Mouse (Mus musculus) kidney, adult 2 months (tissue): Measurements from ENCODE around the gene Laptm5.

Experiments
- CTCF ChIP-seq: fragments of 200-500 bp; conservative IDR thresholded peaks from 2 replicates; pipeline ENCODE4 v1.5.1; 2011; ENCODE audit warnings: low read depth, mild to moderate bottlenecking, control low read depth, low read length, moderate library complexity, mixed read lengths; ENCODE audit not compliant: insufficient read depth, insufficient read length
- POLR2A ChIP-seq: fragments of 200-500 bp; IDR thresholded peaks from one replicate; pipeline ENCODE4 v1.6.1; 2011; ENCODE audit warnings: low read depth, low read length, control low read depth

DNA sequence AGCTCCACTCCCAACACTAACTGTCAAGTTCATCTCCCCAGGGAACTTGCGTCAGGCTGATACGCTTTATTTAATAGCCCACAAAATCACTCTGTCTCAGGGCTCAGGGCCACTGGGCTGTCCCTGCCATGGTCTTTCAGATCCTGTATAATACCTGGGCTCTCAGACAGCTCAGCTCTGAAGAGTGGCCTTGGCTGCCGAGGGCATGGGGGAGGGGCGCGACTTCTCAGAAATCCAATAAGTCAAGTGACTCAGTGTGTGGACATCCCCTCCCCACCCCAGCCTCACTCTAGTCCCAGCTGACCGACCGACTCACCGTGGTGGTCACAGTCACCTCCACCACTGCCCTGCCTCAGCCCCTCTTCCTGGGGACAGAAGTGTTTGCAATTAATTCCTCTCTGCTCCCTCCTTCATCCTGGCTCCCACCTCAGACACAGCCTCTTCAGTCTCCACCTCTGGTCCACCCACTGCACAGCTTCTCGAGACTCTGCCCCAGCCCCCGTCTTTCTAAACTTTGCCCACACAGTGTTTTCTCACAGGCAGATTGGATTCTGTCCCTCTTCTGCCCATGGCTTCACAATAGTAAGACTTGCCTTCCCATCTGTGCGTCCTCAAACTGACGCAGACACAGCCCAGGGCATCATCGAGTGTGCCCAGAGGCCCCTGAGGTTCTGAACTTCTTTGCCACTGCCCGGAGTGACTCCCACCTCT is 36.8 kb upstream of the Laptm5 start:
- TF ChIP-seq POLR2A (no peak), CTCF (no peak)
